Mouse (Mus musculus) heart, postnatal 0 days (tissue): ENCODE data around the gene Caml. TPM values are rescaled to one million over a fixed set of nuclear protein-coding genes. Genes with fewer than 3 reads are reported as not detected.

Experiments
- ATAC-seq: fragments of 200-750 bp; cut with Nextera tagmentation; 2 replicates; pipeline ENCODE4 v1.8.0; 2017; ENCODE audit warnings: low read depth, moderate number of reproducible peaks, moderate library complexity; ENCODE audit not compliant: insufficient read depth
- DNase-seq: peaks from one replicate; pipeline ENCODE4 v3.0.0-alpha.2; 2016; ENCODE audit warnings: low spot score
- H3K27ac ChIP-seq: fragments of 300-500 bp; sonication (generic); 2 replicates; pipeline ENCODE4 v1.5.1; 2014; ENCODE audit warnings: low read depth, mild to moderate bottlenecking
- H3K27me3 ChIP-seq: fragments of 300-500 bp; sonication (generic); 2 replicates; pipeline ENCODE4 v1.6.1; 2014; ENCODE audit warnings: low read length, mixed read lengths; ENCODE audit not compliant: control insufficient read depth, insufficient read depth
- H3K36me3 ChIP-seq: fragments of 300-500 bp; sonication (generic); replicated peaks from 2 replicates; pipeline ENCODE4 v1.6.1; 2014; ENCODE audit warnings: low read length, mixed read lengths; ENCODE audit not compliant: control insufficient read depth, insufficient read depth
- H3K4me1 ChIP-seq: fragments of 300-500 bp; sonication (generic); 2 replicates; pipeline ENCODE4 v1.6.1; 2014; ENCODE audit warnings: antibody characterized with exemption; ENCODE audit not compliant: control insufficient read depth, insufficient read depth
- H3K4me2 ChIP-seq: fragments of 300-500 bp; sonication (generic); 2 replicates; pipeline ENCODE4 v1.6.1; 2014; ENCODE audit warnings: low read depth, mild to moderate bottlenecking, low read length, moderate library complexity
- H3K4me3 ChIP-seq: fragments of 300-500 bp; sonication (generic); 2 replicates; pipeline ENCODE4 v1.5.1; 2014; ENCODE audit warnings: low read depth, low read length
- H3K9ac ChIP-seq: fragments of 300-500 bp; sonication (generic); replicated peaks from 2 replicates; pipeline ENCODE4 v1.6.1; 2014; ENCODE audit warnings: low read depth, low read length, mixed read lengths
- H3K9me3 ChIP-seq: fragments of 300-500 bp; sonication (generic); replicated peaks from 2 replicates; pipeline ENCODE4 v1.6.1; 2016; ENCODE audit warnings: low read length; ENCODE audit not compliant: control insufficient read depth
- CTCF ChIP-seq: IDR thresholded peaks from 2 replicates; pipeline ENCODE4 v1.5.1; 2016; ENCODE audit warnings: antibody characterized with exemption, control low read depth, low read depth
- EP300 ChIP-seq: IDR thresholded peaks from 2 replicates; pipeline ENCODE4 v1.6.1; 2016; ENCODE audit warnings: antibody characterized with exemption, low read depth
- WGBS: fragments of 180-500 bp; shearing (Covaris S2); extraction: QIAGEN DNeasy Blood & Tissue Kit; methylation state at CpG from one replicate; pipeline ENCODE4 v1.1.7; 2014; 5-methylcytosine and 5-hydroxymethylcytosine counted together
- polyA plus RNA-seq: library from polyadenylated mRNA; unstranded; fragments of >200 nt; fragmentation: Nextera tagmentation; extraction: Ambion mirVana; gene quantifications from 2 replicates; pipeline ENCODE4 v1.2.1, GENCODE M21; 2015
- total RNA-seq: library from RNA; depleted of rRNA; stranded (reverse); fragments of >200 nt; gene quantifications from 2 replicates; pipeline ENCODE4 v1.2.3, GENCODE M21; 2014; ENCODE audit warnings: low replicate concordance

Caml gene
- total and polyA plus RNA-seq, 2 experiments from 2014 or later, result 17.9 to 30.9 TPM

DNA sequence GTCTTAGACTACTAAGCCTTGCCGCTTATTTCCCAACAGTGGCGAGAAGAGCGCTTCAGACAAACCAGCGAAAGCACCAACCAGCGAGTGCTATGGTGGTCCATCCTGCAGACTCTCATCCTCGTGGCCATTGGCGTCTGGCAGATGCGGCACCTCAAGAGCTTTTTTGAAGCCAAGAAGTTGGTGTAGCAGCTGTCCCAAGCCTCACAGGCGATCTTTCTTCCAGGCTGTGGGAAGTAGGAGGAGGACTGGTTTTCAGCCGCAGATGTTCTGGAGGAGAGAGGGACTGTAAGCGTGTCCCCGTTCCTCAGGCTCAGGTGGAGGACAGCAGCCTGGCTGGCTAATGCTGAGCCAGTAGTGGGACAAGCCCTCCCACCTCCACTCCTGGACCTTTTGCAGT, 26.0 kb upstream of the Caml start:
- no peak for ATAC-seq
- Histone ChIP-seq H3K4me1 (peaks cover 16% of the 10 kb centered on the region), H3K4me2 (no peak overlapping the region), H3K9ac (no peak overlapping the region), H3K9me3 (no peaks in the 10 kb centered on the region), H3K4me3 (no peak overlapping the region), H3K36me3 (peaks cover 31% of the 10 kb centered on the region), H3K27me3 (no peaks in the 10 kb centered on the region), H3K27ac (no peak overlapping the region)
- DNase-seq, result no peak
- TF ChIP-seq EP300 (no peak), CTCF (no peak)
- WGBS, result 91% methylated on average over 12 of the region's 12 CpGs

DNA sequence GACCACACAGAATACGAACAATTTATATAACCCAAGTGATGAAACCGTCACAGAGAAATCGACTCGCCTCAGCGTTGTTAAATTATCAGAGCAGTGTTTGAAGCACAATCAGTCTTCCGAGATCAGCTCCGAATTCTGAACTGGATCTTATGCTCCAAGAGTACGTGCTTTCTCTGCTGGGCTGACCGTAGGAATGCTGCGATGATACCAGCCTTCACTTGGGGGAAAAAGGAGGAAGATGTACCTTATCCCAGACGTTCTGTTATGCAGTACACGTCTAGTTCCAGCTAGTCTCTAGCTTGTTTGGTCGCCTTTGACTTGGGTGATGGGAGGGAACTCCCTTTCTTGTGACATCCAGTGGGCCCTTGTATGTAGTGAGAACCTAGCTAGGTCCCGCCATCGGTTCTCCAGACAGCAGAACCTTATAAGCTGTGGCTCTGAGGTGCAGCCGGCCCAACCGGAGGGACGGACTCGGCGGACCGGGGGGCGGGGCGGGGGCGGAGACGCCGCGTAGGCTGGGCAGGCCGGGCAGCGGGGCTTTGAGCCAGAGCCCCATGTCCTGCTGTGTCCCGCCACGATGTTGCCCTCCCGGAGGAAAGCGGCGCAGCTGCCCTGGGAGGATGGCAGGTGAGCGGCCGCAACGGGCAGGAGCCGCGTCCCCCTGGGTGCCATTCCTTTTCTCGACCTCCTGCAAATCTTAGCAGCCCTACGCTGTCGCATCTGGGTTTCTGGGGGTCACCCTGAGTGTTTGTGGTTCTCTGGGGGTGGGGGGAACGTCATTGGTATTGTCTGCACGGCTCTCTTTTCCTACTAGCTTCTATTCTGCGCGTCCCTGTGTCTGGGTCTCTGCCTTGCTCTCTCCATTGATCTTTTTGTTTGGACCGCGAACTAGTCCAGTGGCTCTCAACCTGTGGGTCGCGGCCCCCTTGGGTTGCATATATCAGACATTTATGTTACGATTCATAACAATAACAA, 23.0 kb upstream of the Caml start, which contains the start of gene B4galt7:
Gene B4galt7, plus strand, starts transcription at position 331 of the 975 bp plus-strand sequence.
- ATAC-seq (peak; percentile 91), DNase-seq (peak; percentile 74)
- Histone ChIP-seq H3K27ac (peak within 1 kb of the TSS; percentile 68), H3K9me3 (no peaks in the 10 kb centered on the region), H3K9ac (peak within 1 kb of the TSS; percentile 80), H3K36me3 (peaks cover 35% of the 10 kb centered on the region), H3K4me2 (peak within 1 kb of the TSS; percentile 92), H3K27me3 (no peaks in the 10 kb centered on the region), H3K4me3 (peak within 1 kb of the TSS; percentile 88), H3K4me1 (peaks cover 11% of the 10 kb centered on the region)
- 8% methylated on average over 50 of the region's 51 CpGs for WGBS
- TF ChIP-seq CTCF, result no peak
- TF ChIP-seq EP300, result no peak

GRCm38 (mm10) chr13:55600657-55601056, 22.1 kb upstream of the Caml start:
- Histone ChIP-seq H3K4me2 (peak overlapping the region; percentile 92), H3K4me3 (peak overlapping the region; percentile 88), H3K9me3 (no peaks in the 10 kb centered on the region), H3K27ac (no peak overlapping the region), H3K36me3 (peaks cover 30% of the 10 kb centered on the region), H3K27me3 (no peaks in the 10 kb centered on the region), H3K9ac (peak overlapping the region; percentile 80), H3K4me1 (peaks cover 11% of the 10 kb centered on the region)
- ATAC-seq (no peak), DNase-seq (no peak)
- WGBS, result 14% methylated on average over 9 of the region's 9 CpGs
- TF ChIP-seq EP300 (no peak), CTCF (no peak)

DNA sequence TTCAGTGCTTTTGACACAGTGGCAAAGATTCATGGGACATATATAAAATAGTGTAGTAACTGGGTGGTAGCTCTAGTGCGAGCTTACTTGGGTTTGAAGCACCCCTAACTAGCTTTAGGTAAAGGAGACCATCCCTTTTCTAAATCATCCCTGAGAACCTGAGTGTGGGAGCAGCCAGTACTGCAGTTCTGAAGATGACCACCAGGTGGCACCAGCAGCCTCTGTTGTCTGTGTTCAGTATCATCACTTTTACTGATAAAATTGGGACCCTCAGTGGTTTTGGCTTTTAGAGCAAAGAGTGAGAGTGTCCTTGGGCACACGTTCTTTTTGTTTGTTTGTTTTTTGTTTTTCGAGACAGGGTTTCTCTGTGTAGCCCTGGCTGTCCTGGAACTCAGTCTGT, 21.2 kb upstream of the Caml start:
- Histone ChIP-seq H3K27ac (no peak overlapping the region), H3K4me3 (no peak overlapping the region; the same call in 1 of the 2 replicates), H3K27me3 (no peaks in the 10 kb centered on the region), H3K4me1 (peaks cover 11% of the 10 kb centered on the region), H3K4me2 (no peak overlapping the region), H3K36me3 (peaks cover 26% of the 10 kb centered on the region), H3K9me3 (no peaks in the 10 kb centered on the region), H3K9ac (no peak overlapping the region)
- DNase-seq (peak; percentile 56), ATAC-seq (no peak)
- 3% methylated on average over 3 of the region's 3 CpGs for WGBS
- TF ChIP-seq EP300, result no peak
- peak; percentile 87 for TF ChIP-seq CTCF

DNA sequence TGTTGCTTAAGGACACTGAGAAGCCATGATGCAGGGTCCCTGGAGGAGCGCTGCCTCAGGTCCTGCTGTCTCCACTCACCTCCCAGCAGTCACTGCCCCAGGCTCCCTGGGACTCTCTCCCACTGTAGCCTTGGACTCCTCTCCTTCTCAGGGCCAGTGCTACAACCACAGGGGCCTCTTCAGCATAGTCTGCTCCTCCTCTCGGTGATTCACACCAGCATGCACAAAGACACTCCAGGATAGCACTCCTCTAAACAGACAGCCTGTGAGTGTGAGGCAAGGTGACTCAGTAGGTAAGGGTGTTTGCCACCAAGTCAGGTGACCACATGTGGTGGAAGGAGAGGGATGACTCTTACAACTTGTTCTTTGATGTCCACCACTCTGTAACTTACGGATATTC, 18.2 kb upstream of the Caml start:
- peaks cover 7% of the 10 kb centered on the region for H3K4me1 ChIP-seq
- peaks cover 44% of the 10 kb centered on the region for H3K36me3 ChIP-seq
- no peaks in the 10 kb centered on the region for H3K27me3 ChIP-seq
- no peak overlapping the region for H3K4me2 ChIP-seq
- DNase-seq (no peak), ATAC-seq (no peak)
- TF ChIP-seq CTCF (no peak), EP300 (no peak)
- 87% methylated on average over 3 of the region's 3 CpGs for WGBS
- no peak overlapping the region for H3K9ac ChIP-seq
- no peak overlapping the region for H3K4me3 ChIP-seq
- no peak overlapping the region for H3K27ac ChIP-seq
- no peaks in the 10 kb centered on the region for H3K9me3 ChIP-seq
